Mouse (Mus musculus) forebrain, embryonic 13.5 days (tissue): ENCODE measurements at regions not wholly inside any gene's neighbourhood (a gene's known extent, or its start where the extent isn't known, plus 50 kb on each side); places are given as distances from the start of the nearest gene placed in this dataset.
A peak's percentile ranks its signal among the peaks of the same experiment; 100 is the strongest.

ENCODE experiments used
- ATAC-seq: fragments of 200-750 bp; cut with Nextera tagmentation; 2 replicates; pipeline ENCODE4 v1.8.0; 2017
- H3K27ac ChIP-seq: fragments of 300-500 bp; sonication (generic); 2 replicates; pipeline ENCODE4 v1.5.1; 2015; ENCODE audit warnings: inconsistent platforms, mild to moderate bottlenecking, moderate library complexity
- H3K27me3 ChIP-seq: fragments of 300-500 bp; sonication (generic); 2 replicates; pipeline ENCODE4 v1.6.1; 2015; ENCODE audit warnings: mild to moderate bottlenecking, inconsistent platforms
- H3K36me3 ChIP-seq: fragments of 300-500 bp; sonication (generic); 2 replicates; pipeline ENCODE4 v1.6.1; 2015; ENCODE audit warnings: mild to moderate bottlenecking, inconsistent platforms; ENCODE audit not compliant: poor library complexity, severe bottlenecking
- H3K4me1 ChIP-seq: fragments of 300-500 bp; sonication (generic); 2 replicates; pipeline ENCODE4 v1.6.1; 2015; ENCODE audit warnings: inconsistent platforms
- H3K4me2 ChIP-seq: fragments of 300-500 bp; sonication (generic); 2 replicates; pipeline ENCODE4 v1.6.1; 2015; ENCODE audit warnings: inconsistent platforms, mild to moderate bottlenecking, moderate library complexity
- H3K4me3 ChIP-seq: fragments of 300-500 bp; sonication (generic); 2 replicates; pipeline ENCODE4 v1.5.1; 2015; ENCODE audit warnings: mild to moderate bottlenecking, inconsistent platforms
- H3K9ac ChIP-seq: fragments of 300-500 bp; sonication (generic); 2 replicates; pipeline ENCODE4 v1.6.1; 2015; ENCODE audit warnings: mild to moderate bottlenecking, inconsistent platforms
- H3K9me3 ChIP-seq: fragments of 300-500 bp; sonication (generic); replicated peaks from 2 replicates; pipeline ENCODE4 v1.6.1; 2016; ENCODE audit warnings: inconsistent platforms
- WGBS: fragments of 180-500 bp; shearing (Covaris S2); methylation state at CpG from one replicate; pipeline ENCODE4 v1.1.7; 2015; 5-methylcytosine and 5-hydroxymethylcytosine counted together

- H3K27me3 ChIP-seq, result no peaks in the 10 kb centered on the region
- 97% methylated on average over 1 of the region's 1 CpGs for WGBS
- ATAC-seq, result no peak
- H3K4me1 ChIP-seq, result no peaks in the 10 kb centered on the region
- H3K9ac ChIP-seq, result no peak overlapping the region
- H3K9me3 ChIP-seq, result no peaks in the 10 kb centered on the region
- H3K4me3 ChIP-seq, result no peak overlapping the region
- H3K27ac ChIP-seq, result no peak overlapping the region
- H3K36me3 ChIP-seq, result no peaks in the 10 kb centered on the region
- no peak overlapping the region for H3K4me2 ChIP-seq
These were observed 93.2 kb upstream of the Tapt1 start for GRCm38 (mm10) chr5:44319626-44320025.

DNA sequence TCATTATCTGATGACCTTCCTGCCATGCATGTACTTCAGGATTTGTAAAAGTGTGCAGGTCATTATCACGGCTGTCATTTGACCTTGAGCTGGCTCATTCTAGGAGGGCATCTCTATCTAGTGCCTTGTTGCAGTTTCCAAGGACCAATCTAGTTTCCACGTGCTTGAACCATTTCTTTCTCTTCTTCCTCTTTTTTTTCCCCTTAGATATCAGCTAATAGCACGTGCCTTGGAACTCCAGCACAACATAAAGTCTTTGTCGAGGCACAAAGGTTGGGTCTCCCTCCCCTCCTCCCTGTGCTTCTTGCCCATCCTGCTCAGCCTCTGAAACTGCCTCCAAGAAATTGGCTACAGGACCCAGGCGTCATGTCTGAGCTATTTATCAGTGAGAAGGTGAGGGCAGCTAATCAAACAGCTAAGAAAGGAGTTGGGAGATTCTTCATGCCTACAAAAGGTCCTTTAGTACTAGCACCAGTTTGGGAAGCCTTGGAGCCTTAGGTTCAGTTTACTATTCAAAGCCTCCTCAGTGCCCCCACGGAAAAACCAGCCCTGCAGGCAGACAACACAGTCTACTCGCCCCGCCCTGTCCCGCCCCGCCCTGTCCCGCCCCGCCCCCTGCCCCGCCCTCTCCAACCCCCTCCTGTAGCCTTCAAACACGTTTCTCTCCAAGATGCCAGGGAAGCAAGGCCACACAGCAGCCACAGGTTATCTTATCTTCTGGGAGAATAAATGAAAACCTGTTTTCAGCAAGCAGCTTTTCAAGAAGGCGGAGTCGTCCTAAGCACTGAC is 80.5 kb upstream of the Tapt1 start:
- no peak overlapping the region for H3K27ac ChIP-seq
- H3K27me3 ChIP-seq, result no peaks in the 10 kb centered on the region
- ATAC-seq, result 0 out of 2 replicates have a peak, but pooled peaks have one; percentile 14
- no peaks in the 10 kb centered on the region for H3K9me3 ChIP-seq
- peaks cover 9% of the 10 kb centered on the region for H3K4me1 ChIP-seq
- H3K4me2 ChIP-seq, result no peak overlapping the region
- no peak overlapping the region for H3K9ac ChIP-seq
- WGBS, result 18% methylated on average over 14 of the region's 16 CpGs
- no peaks in the 10 kb centered on the region for H3K36me3 ChIP-seq
- H3K4me3 ChIP-seq, result no peak overlapping the region

- H3K4me3 ChIP-seq, result no peak overlapping the region
- H3K27ac ChIP-seq, result no peak overlapping the region
- no peak overlapping the region for H3K9ac ChIP-seq
- H3K4me2 ChIP-seq, result 0 out of 2 replicates have a peak overlapping the region, but pooled peaks have one; percentile 12
- H3K27me3 ChIP-seq, result no peaks in the 10 kb centered on the region
- no peaks in the 10 kb centered on the region for H3K36me3 ChIP-seq
- H3K4me1 ChIP-seq, result peaks cover 9% of the 10 kb centered on the region
- ATAC-seq, result peak; percentile 80
- 34% methylated on average over 14 of the region's 14 CpGs for WGBS
- no peaks in the 10 kb centered on the region for H3K9me3 ChIP-seq
These were observed 77.7 kb upstream of the Tapt1 start for GRCm38 (mm10) chr5:44303886-44304855.

- no peaks in the 10 kb centered on the region for H3K4me1 ChIP-seq
- ATAC-seq, result peak; percentile 87
- H3K4me3 ChIP-seq, result no peak overlapping the region
- H3K27ac ChIP-seq, result no peak overlapping the region
- no peak overlapping the region for H3K4me2 ChIP-seq
- 16% methylated on average over 5 of the region's 5 CpGs for WGBS
- no peaks in the 10 kb centered on the region for H3K27me3 ChIP-seq
- H3K9ac ChIP-seq, result no peak overlapping the region
- H3K36me3 ChIP-seq, result no peaks in the 10 kb centered on the region
- no peaks in the 10 kb centered on the region for H3K9me3 ChIP-seq
These were observed 58.0 kb upstream of the Tapt1 start for GRCm38 (mm10) chr5:44284384-44284783.
